Mouse (Mus musculus): ENCODE measurements around the gene Fam19a2. TPM values are rescaled to one million over a fixed set of nuclear protein-coding genes. Genes with fewer than 3 reads are reported as not detected.

Fam19a2 gene
- total and polyA plus RNA-seq, 2 experiments from 2014 or later, result 0.16 TPM; not detected in 1

DNA sequence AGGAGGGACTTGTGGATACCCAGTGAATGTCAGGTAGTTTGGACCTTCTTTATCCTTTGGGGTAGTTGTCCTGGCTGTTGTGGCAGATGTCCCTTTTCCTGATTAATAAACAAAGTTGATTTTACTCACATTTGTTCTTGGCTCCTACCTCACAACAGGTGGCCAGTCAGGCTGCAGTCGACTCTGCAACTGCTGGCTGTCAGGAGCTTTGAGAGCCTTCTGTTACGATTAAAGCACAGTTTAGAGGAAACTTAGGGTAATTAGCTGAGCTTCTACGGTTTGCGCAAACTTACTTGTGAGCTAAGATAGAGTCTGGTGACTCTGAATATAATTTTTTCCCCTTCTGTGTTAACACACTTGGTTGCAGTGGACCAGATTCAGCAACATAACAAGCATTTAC, 173.8 kb downstream of the Fam19a2 start:
- Histone ChIP-seq H3K4me1 (ENCODE audit: control insufficient read depth, insufficient read depth) (no peaks in the 10 kb centered on the region), H3K4me2 (ENCODE audit: low read depth, low read length) (no peak overlapping the region), H3K27ac (ENCODE audit: low read depth) (no peak overlapping the region), H3K4me3 (ENCODE audit: low read depth, low read length) (no peak overlapping the region), H3K27me3 (ENCODE audit: control insufficient read depth, insufficient read depth, low read length) (no peaks in the 10 kb centered on the region), H3K36me3 (replicated peaks; ENCODE audit: control insufficient read depth, insufficient read depth, low read length) (no peaks in the 10 kb centered on the region), H3K9ac (replicated peaks; ENCODE audit: low read depth, low read length) (no peak overlapping the region), H3K9me3 (replicated peaks; ENCODE audit: control insufficient read depth, low read length) (no peaks in the 10 kb centered on the region)
- ATAC-seq (ENCODE audit: insufficient read depth, low read depth) (no peak), DNase-seq (ENCODE audit: low spot score) (no peak)
- TF ChIP-seq CTCF (IDR thresholded peaks at IDR 0.05; ENCODE audit: low read depth), result no peak
- no peak for TF ChIP-seq EP300 (IDR thresholded peaks at IDR 0.05; ENCODE audit: low read depth)
- 70% methylated on average over 4 of the region's 4 CpGs for WGBS

DNA sequence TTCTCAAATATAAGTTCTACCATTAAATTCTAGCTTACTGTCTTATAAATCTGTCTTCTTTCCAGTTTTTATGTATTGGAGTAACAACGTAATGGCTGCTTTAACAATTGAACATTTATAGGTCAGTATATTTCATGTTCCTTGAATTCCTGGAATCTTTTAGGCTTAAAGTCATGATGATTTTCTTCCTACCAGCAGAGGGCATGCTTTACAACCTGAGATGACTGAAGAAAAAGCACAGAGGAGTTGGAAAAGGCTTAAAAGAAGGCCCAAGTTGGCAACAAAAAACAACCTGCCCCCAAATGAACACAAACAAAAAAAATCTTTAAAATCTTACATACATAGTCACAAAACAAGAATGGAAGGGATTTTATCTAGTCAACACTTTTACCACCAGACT, 193.0 kb downstream of the Fam19a2 start:
- 78% methylated on average over 1 of the region's 1 CpGs for WGBS
- H3K4me2 ChIP-seq (ENCODE audit: low read depth, low read length), result no peak overlapping the region
- H3K9ac ChIP-seq (replicated peaks; ENCODE audit: low read depth, low read length), result no peak overlapping the region
- H3K36me3 ChIP-seq (replicated peaks; ENCODE audit: control insufficient read depth, insufficient read depth, low read length), result no peaks in the 10 kb centered on the region
- H3K27me3 ChIP-seq (ENCODE audit: control insufficient read depth, insufficient read depth, low read length), result no peaks in the 10 kb centered on the region
- no peak overlapping the region for H3K4me3 ChIP-seq (ENCODE audit: low read depth, low read length)
- TF ChIP-seq EP300 (IDR thresholded peaks at IDR 0.05; ENCODE audit: low read depth) (no peak), CTCF (IDR thresholded peaks at IDR 0.05; ENCODE audit: low read depth) (peak; percentile 60)
- H3K9me3 ChIP-seq (replicated peaks; ENCODE audit: control insufficient read depth, low read length), result no peaks in the 10 kb centered on the region
- peak; percentile 39 for DNase-seq (ENCODE audit: low spot score)
- H3K27ac ChIP-seq (ENCODE audit: low read depth), result no peak overlapping the region
- ATAC-seq (ENCODE audit: insufficient read depth, low read depth), result no peak
- no peaks in the 10 kb centered on the region for H3K4me1 ChIP-seq (ENCODE audit: control insufficient read depth, insufficient read depth)

DNA sequence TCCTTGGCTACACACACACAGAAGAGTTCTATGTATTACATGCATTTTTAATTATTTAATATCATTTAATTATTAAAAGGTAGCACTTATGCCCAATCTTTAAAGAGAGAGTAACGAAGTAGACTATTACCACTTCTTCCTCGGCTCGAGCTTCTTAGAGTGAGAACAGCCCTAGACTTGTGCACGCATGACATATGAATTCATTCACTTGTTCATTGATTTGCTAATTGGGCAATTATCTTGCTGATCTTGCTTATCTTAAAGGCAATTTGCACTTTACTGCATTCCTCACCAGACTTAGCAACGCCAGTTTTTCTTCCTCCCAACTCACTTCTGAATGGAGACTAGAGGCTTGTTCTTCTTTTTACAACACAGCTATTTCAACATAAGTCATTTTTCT, 196.7 kb downstream of the Fam19a2 start:
- Histone ChIP-seq H3K9me3 (replicated peaks; ENCODE audit: control insufficient read depth, low read length) (no peaks in the 10 kb centered on the region), H3K27ac (ENCODE audit: low read depth) (no peak overlapping the region), H3K4me3 (ENCODE audit: low read depth, low read length) (no peak overlapping the region), H3K9ac (replicated peaks; ENCODE audit: low read depth, low read length) (no peak overlapping the region), H3K4me2 (ENCODE audit: low read depth, low read length) (no peak overlapping the region), H3K4me1 (ENCODE audit: control insufficient read depth, insufficient read depth) (no peaks in the 10 kb centered on the region), H3K36me3 (replicated peaks; ENCODE audit: control insufficient read depth, insufficient read depth, low read length) (no peaks in the 10 kb centered on the region), H3K27me3 (ENCODE audit: control insufficient read depth, insufficient read depth, low read length) (no peaks in the 10 kb centered on the region)
- no peak for DNase-seq (ENCODE audit: low spot score)
- WGBS, result 76% methylated on average over 5 of the region's 5 CpGs
- TF ChIP-seq EP300 (IDR thresholded peaks at IDR 0.05; ENCODE audit: low read depth) (no peak), CTCF (IDR thresholded peaks at IDR 0.05; ENCODE audit: low read depth) (no peak)
- no peak for ATAC-seq (ENCODE audit: insufficient read depth, low read depth)

DNA sequence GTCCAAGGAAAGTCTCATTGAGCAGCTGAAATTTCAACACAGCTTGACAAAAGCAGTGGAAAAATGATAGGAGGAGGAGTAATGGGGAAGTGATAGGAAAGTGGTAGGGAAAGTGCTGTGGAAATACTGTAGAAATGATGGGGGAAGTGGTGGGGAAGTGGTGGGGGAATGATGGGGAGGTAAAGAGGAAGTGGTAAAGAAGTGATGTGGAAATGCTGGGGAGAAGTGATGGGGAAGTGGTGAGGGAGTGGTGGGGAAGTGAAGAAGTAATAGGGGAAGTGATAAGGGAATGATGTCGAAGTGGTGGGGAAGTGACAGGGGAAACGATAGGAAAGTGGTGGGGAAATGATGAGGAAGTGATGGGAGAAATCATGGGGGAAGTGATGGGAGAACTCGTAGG, 198.5 kb downstream of the Fam19a2 start:
- WGBS, result 61% methylated on average over 3 of the region's 3 CpGs
- H3K27ac ChIP-seq (ENCODE audit: low read depth), result no peak overlapping the region

DNA sequence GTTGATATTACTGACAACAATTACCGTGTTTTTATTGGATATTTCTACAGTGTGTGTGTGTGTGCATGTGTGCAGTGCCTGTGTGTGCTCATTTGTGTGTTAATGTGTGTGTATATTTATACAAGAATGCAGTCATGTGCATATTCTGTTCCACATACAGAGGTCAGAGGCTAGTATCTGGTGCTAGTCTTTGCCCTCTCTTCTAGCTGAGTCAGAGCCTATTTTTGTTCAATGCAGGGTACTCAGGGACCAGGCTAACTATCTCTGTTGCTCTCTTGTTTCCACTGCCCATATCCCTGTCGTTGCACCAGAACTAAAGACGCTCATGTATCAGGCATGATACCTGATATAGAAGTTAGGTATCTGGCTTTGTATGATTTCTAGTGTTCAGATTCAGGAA, 251.0 kb downstream of the Fam19a2 start:
- peak; percentile 64; the same call in 1 of the 2 replicates for ATAC-seq (ENCODE audit: insufficient read depth, low read depth)
- H3K36me3 ChIP-seq (replicated peaks; ENCODE audit: control insufficient read depth, insufficient read depth, low read length), result no peaks in the 10 kb centered on the region
- H3K4me3 ChIP-seq (ENCODE audit: low read depth, low read length), result no peak overlapping the region
- no peak overlapping the region for H3K27ac ChIP-seq (ENCODE audit: low read depth)
- no peaks in the 10 kb centered on the region for H3K9me3 ChIP-seq (replicated peaks; ENCODE audit: control insufficient read depth, low read length)
- TF ChIP-seq EP300 (IDR thresholded peaks at IDR 0.05; ENCODE audit: low read depth) (no peak), CTCF (IDR thresholded peaks at IDR 0.05; ENCODE audit: low read depth) (no peak)
- 52% methylated on average over 3 of the region's 3 CpGs for WGBS
- peak; percentile 51 for DNase-seq (ENCODE audit: low spot score)
- no peak overlapping the region for H3K4me2 ChIP-seq (ENCODE audit: low read depth, low read length)
- 0 out of 2 replicates have a peak, but pooled peaks cover 3% of the 10 kb centered on the region for H3K4me1 ChIP-seq (ENCODE audit: control insufficient read depth, insufficient read depth)
- H3K27me3 ChIP-seq (ENCODE audit: control insufficient read depth, insufficient read depth, low read length), result no peaks in the 10 kb centered on the region
- no peak overlapping the region for H3K9ac ChIP-seq (replicated peaks; ENCODE audit: low read depth, low read length)

More for the DNA sequence above, 198.5 kb downstream of the Fam19a2 start:
- Histone ChIP-seq H3K4me2 (ENCODE audit: low read depth, low read length) (no peak overlapping the region), H3K4me3 (ENCODE audit: low read depth, low read length) (no peak overlapping the region), H3K36me3 (replicated peaks; ENCODE audit: control insufficient read depth, insufficient read depth, low read length) (no peaks in the 10 kb centered on the region), H3K27me3 (ENCODE audit: control insufficient read depth, insufficient read depth, low read length) (no peaks in the 10 kb centered on the region), H3K9ac (replicated peaks; ENCODE audit: low read depth, low read length) (no peak overlapping the region), H3K4me1 (ENCODE audit: control insufficient read depth, insufficient read depth) (no peaks in the 10 kb centered on the region), H3K9me3 (replicated peaks; ENCODE audit: control insufficient read depth, low read length) (peaks cover 3% of the 10 kb centered on the region; the same call in 1 of the 2 replicates)
- ATAC-seq (ENCODE audit: insufficient read depth, low read depth) (no peak), DNase-seq (ENCODE audit: low spot score) (no peak)
- TF ChIP-seq EP300 (IDR thresholded peaks at IDR 0.05; ENCODE audit: low read depth) (no peak), CTCF (IDR thresholded peaks at IDR 0.05; ENCODE audit: low read depth) (no peak)

DNA sequence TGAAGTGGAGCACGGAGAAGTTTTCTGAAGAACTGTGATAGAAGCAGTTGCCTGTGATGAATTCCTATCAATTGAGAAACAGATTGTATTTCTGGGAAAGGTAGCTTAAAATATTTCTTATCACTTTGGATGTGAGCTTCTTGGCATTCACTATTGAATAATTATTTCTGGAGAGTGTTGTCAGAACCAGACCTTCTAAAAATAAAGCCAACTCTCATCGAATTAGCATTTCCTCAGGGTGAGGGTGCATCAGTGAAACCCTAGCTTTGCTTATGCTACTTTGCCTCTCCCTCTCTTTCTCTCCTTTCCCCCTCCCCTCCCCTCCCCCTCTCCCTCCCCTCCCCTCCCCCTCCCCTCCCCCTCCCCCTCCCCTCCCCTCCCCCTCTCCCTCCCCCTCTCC, 256.8 kb downstream of the Fam19a2 start:
- DNase-seq (ENCODE audit: low spot score), result peak; percentile 79
- TF ChIP-seq EP300 (IDR thresholded peaks at IDR 0.05; ENCODE audit: low read depth) (0 out of 2 replicates have a peak, but pooled peaks have one; percentile 38), CTCF (IDR thresholded peaks at IDR 0.05; ENCODE audit: low read depth) (no peak)
- Histone ChIP-seq H3K27ac (ENCODE audit: low read depth) (peak overlapping the region; percentile 84), H3K36me3 (replicated peaks; ENCODE audit: control insufficient read depth, insufficient read depth, low read length) (no peaks in the 10 kb centered on the region), H3K27me3 (ENCODE audit: control insufficient read depth, insufficient read depth, low read length) (no peaks in the 10 kb centered on the region), H3K4me2 (ENCODE audit: low read depth, low read length) (no peak overlapping the region), H3K4me3 (ENCODE audit: low read depth, low read length) (no peak overlapping the region), H3K9ac (replicated peaks; ENCODE audit: low read depth, low read length) (no peak overlapping the region), H3K9me3 (replicated peaks; ENCODE audit: control insufficient read depth, low read length) (0 out of 2 replicates have a peak, but pooled peaks cover 8% of the 10 kb centered on the region), H3K4me1 (ENCODE audit: control insufficient read depth, insufficient read depth) (peaks cover 15% of the 10 kb centered on the region; the same call in 1 of the 2 replicates)
- ATAC-seq (ENCODE audit: insufficient read depth, low read depth), result peak; percentile 86
- WGBS, result 22% methylated on average over 2 of the region's 2 CpGs
